10 mouse cellular contexts compared by ENCODE assay signal in genomic region chr9:103146703-103147102, GRCm38 (mm10). TPM values are rescaled to one million over a fixed set of nuclear protein-coding genes. Genes with fewer than 3 reads are reported as not detected.
DNase-seq lines count a peak whose midpoint lies in the region; ATAC-seq lines count a peak whose summit lies in the region.
"Had no signal": no experiment of that assay in that cellular context is flagged by ENCODE, and none has a peak within 500 bp of the region (broad histone marks: within the 10 kb centered on the region; RNA-seq: fewer than 3 reads in every experiment).

No protein-coding gene starts in this region.

- H3K36me3 ChIP-seq in embryonic facial prominence, embryonic 13.5 days = no peaks in the 10 kb centered on the region
- 0 out of 2 replicates have a peak, but pooled peaks cover 5% of the 10 kb centered on the region for H3K36me3 ChIP-seq in embryonic facial prominence, embryonic 10.5 days (replicated peaks)
- H3K36me3 ChIP-seq in forebrain, embryonic 14.5 days (ENCODE audit: control insufficient read depth, insufficient read depth, low read length) = peaks cover 15% of the 10 kb centered on the region

- H3K4me1 ChIP-seq in embryonic facial prominence, embryonic 13.5 days = peaks cover 19% of the 10 kb centered on the region
- peaks cover 36% of the 10 kb centered on the region for H3K4me1 ChIP-seq in embryonic facial prominence, embryonic 10.5 days
- H3K4me1 ChIP-seq in forebrain, embryonic 14.5 days (ENCODE audit: control insufficient read depth, insufficient read depth, low read length) = peaks cover 32% of the 10 kb centered on the region

- no peak for ATAC-seq in embryonic facial prominence, embryonic 13.5 days (ENCODE audit: insufficient number of reproducible peaks, insufficient read depth, low FRiP score, low TSS enrichment, low read depth)
- peak; percentile 90 for ATAC-seq in forebrain, embryonic 14.5 days
- peak; percentile 85 for ATAC-seq in megakaryocyte progenitor cell, adult 5-6 weeks (replicated peaks; ENCODE audit: poor library complexity)
- ATAC-seq in erythroblast, adult 5-6 weeks (replicated peaks; ENCODE audit: low FRiP score, poor library complexity, severe bottlenecking) = no peak

- no peak overlapping the region for H3K9ac ChIP-seq in embryonic facial prominence, embryonic 13.5 days
- no peak overlapping the region for H3K9ac ChIP-seq in forebrain, embryonic 14.5 days (ENCODE audit: low read length)

- H3K4me3 ChIP-seq in embryonic facial prominence, embryonic 13.5 days = no peak overlapping the region
- no peak overlapping the region for H3K4me3 ChIP-seq in embryonic facial prominence, embryonic 10.5 days
- H3K4me3 ChIP-seq in forebrain, embryonic 14.5 days (ENCODE audit: low read depth, low read length) = no peak overlapping the region

- peak overlapping the region; percentile 30 for H3K4me2 ChIP-seq in embryonic facial prominence, embryonic 13.5 days
- peak overlapping the region; percentile 22 for H3K4me2 ChIP-seq in forebrain, embryonic 14.5 days (ENCODE audit: low read length)

- 18% methylated on average over 9 of the region's 9 CpGs for WGBS in embryonic facial prominence, embryonic 13.5 days
- WGBS in embryonic facial prominence, embryonic 10.5 days = 31% methylated on average over 9 of the region's 9 CpGs
- 1% methylated on average over 9 of the region's 9 CpGs for WGBS in forebrain, embryonic 14.5 days

- H3K27me3 ChIP-seq in embryonic facial prominence, embryonic 13.5 days = 0 out of 2 replicates have a peak, but pooled peaks cover 4% of the 10 kb centered on the region
- H3K27me3 ChIP-seq in embryonic facial prominence, embryonic 10.5 days (replicated peaks; ENCODE audit: low read depth, poor library complexity, severe bottlenecking) = 0 out of 2 replicates have a peak, but pooled peaks cover 3% of the 10 kb centered on the region
- H3K27me3 ChIP-seq in forebrain, embryonic 14.5 days (replicated peaks; ENCODE audit: control insufficient read depth, insufficient read depth, low read length) = no peaks in the 10 kb centered on the region

- no peak overlapping the region for H3K27ac ChIP-seq in embryonic facial prominence, embryonic 13.5 days
- H3K27ac ChIP-seq in embryonic facial prominence, embryonic 10.5 days (replicated peaks) = no peak overlapping the region
- peak overlapping the region; percentile 45 for H3K27ac ChIP-seq in forebrain, embryonic 14.5 days (ENCODE audit: low read depth, low read length)

- H3K9me3 ChIP-seq in embryonic facial prominence, embryonic 13.5 days = no peaks in the 10 kb centered on the region
- no peaks in the 10 kb centered on the region for H3K9me3 ChIP-seq in embryonic facial prominence, embryonic 10.5 days
- no peaks in the 10 kb centered on the region for H3K9me3 ChIP-seq in forebrain, embryonic 14.5 days (replicated peaks; ENCODE audit: control insufficient read depth, low read length)

- no peak for DNase-seq in embryonic facial prominence, embryonic 10.5 days (ENCODE audit: low spot score)
- DNase-seq in B cell, adult 2 months = peak; percentile 22 to 42
- peak; percentile 92 for DNase-seq in forebrain, embryonic 14.5 days (ENCODE audit: low spot score)
- DNase-seq in gastrocnemius, adult 8-10 months (ENCODE audit: low spot score in 2 of 2) = no peak
- DNase-seq in thymus, postnatal 14 days = no peak
- DNase-seq: adrenal gland, postnatal 14 days; kidney, adult 18-20 months had no signal

RNA-seq across cellular contexts. Expression of gene Rab6b, which starts 35.1 kb away (rescaled TPM):
- 7.7 and 8.1 TPM in 2 replicates for polyA plus RNA-seq in embryonic facial prominence, embryonic 13.5 days (2015; fragmentation: Nextera tagmentation; extraction: Ambion mirVana)
- polyA plus RNA-seq in embryonic facial prominence, embryonic 10.5 days (2016; fragmentation: Nextera tagmentation; extraction: Ambion mirVana) = 6.8 and 8.4 TPM in 2 replicates
- polyA plus RNA-seq in forebrain, embryonic 14.5 days (2014; fragmentation: Nextera tagmentation; extraction: Ambion mirVana) = 32.5 and 40.5 TPM in 2 replicates
- 0.51 and 0.64 TPM in 2 replicates for total RNA-seq in megakaryocyte progenitor cell, adult 5-6 weeks (2015)
- 0.04 and 0.10 TPM in 2 replicates for total RNA-seq in megakaryocyte progenitor cell, adult 5-6 weeks (2017)
- total RNA-seq in gastrocnemius, adult 8-10 months (2022) = 1 to 10 TPM in 2 of 4 experiments, under 1 TPM in 2; 0.73 to 2.0 (median 1.4) TPM
- 0.84 TPM in 1 of 2 replicates, not detected in the other for total RNA-seq in erythroblast, adult 5-6 weeks (2015; ENCODE audit: low replicate concordance)
- total RNA-seq in erythroblast, adult 5-6 weeks (2017; ENCODE audit: low replicate concordance) = 0.09 TPM in 1 of 2 replicates, not detected in the other

RNA-seq across cellular contexts. Expression of gene Srprb, which starts 55.2 kb away (rescaled TPM):
- 63.4 and 65.4 TPM in 2 replicates for polyA plus RNA-seq in embryonic facial prominence, embryonic 13.5 days (2015; fragmentation: Nextera tagmentation; extraction: Ambion mirVana)
- 62.8 and 67.6 TPM in 2 replicates for polyA plus RNA-seq in embryonic facial prominence, embryonic 10.5 days (2016; fragmentation: Nextera tagmentation; extraction: Ambion mirVana)
- 55.8 and 61.7 TPM in 2 replicates for polyA plus RNA-seq in forebrain, embryonic 14.5 days (2014; fragmentation: Nextera tagmentation; extraction: Ambion mirVana)
- 21.2 and 25.4 TPM in 2 replicates for total RNA-seq in megakaryocyte progenitor cell, adult 5-6 weeks (2015)
- 19.3 and 23.8 TPM in 2 replicates for total RNA-seq in megakaryocyte progenitor cell, adult 5-6 weeks (2017)
- 10 to 100 TPM; 15.1 to 18.3 (median 16.9) TPM for total RNA-seq in gastrocnemius, adult 8-10 months (2022)
- total RNA-seq in erythroblast, adult 5-6 weeks (2015; ENCODE audit: low replicate concordance) = 2.1 and 2.9 TPM in 2 replicates
- 1.9 and 3.3 TPM in 2 replicates for total RNA-seq in erythroblast, adult 5-6 weeks (2017; ENCODE audit: low replicate concordance)

Comparison
In these comparisons a context has a peak if more than half of its experiments do, and no peak if none do; other contexts are left out.
1. ATAC-seq: peak in forebrain, embryonic 14.5 days (single experiment) and megakaryocyte progenitor cell, adult 5-6 weeks (single experiment); none in embryonic facial prominence, embryonic 13.5 days (single experiment) and erythroblast, adult 5-6 weeks (single experiment).
2. DNase-seq: peak in B cell, adult 2 months (2 of 2) and forebrain, embryonic 14.5 days (single experiment); none in embryonic facial prominence, embryonic 10.5 days (single experiment), gastrocnemius, adult 8-10 months (0 of 2) and thymus, postnatal 14 days (single experiment).